Mouse (Mus musculus) testis, adult 2 months (tissue): ENCODE measurements around the gene Bcar3.

Experiments
- CTCF ChIP-seq: fragments of 200-500 bp; IDR thresholded peaks from 2 replicates; pipeline ENCODE4 v1.5.1; 2012; ENCODE audit warnings: low read depth, mild to moderate bottlenecking, inconsistent platforms, low read length, moderate library complexity; ENCODE audit not compliant: control insufficient read depth, insufficient read depth, insufficient replicate concordance
- POLR2A ChIP-seq: fragments of 200-500 bp; IDR thresholded peaks from 2 replicates; pipeline ENCODE4 v1.6.1; 2012; ENCODE audit warnings: low read depth, mild to moderate bottlenecking, inconsistent platforms, low read length, moderate library complexity; ENCODE audit not compliant: control insufficient read depth

- TF ChIP-seq CTCF (no peak), POLR2A (no peak)
These were observed 50.4 kb downstream of the Bcar3 start for GRCm38 (mm10) chr3:122344350-122344749.
